Mouse (Mus musculus): ENCODE measurements at regions not wholly inside any gene's neighbourhood (a gene's known extent, or its start where the extent isn't known, plus 50 kb on each side); places are given as distances from the start of the nearest gene placed in this dataset.
A peak's percentile ranks its signal among the peaks of the same experiment; 100 is the strongest.

GRCm38 (mm10) chr6:49893113-49893512 is 70.6 kb downstream of the Npy start:
- ATAC-seq (replicated peaks; ENCODE audit: low FRiP score, low TSS enrichment, poor library complexity, severe bottlenecking), result no peak

GRCm38 (mm10) chr6:49899146-49899545 is 76.6 kb downstream of the Npy start:
- no peak for ATAC-seq (replicated peaks; ENCODE audit: low FRiP score, low TSS enrichment, poor library complexity, severe bottlenecking)

GRCm38 (mm10) chr6:49901512-49901911 is 79.0 kb downstream of the Npy start:
- ATAC-seq (replicated peaks; ENCODE audit: low FRiP score, low TSS enrichment, poor library complexity, severe bottlenecking), result no peak

GRCm38 (mm10) chr6:49904001-49904400 is 81.5 kb downstream of the Npy start:
- ATAC-seq (replicated peaks; ENCODE audit: low FRiP score, low TSS enrichment, poor library complexity, severe bottlenecking), result no peak

GRCm38 (mm10) chr6:49906456-49906855 is 83.9 kb downstream of the Npy start:
- no peak for ATAC-seq (replicated peaks; ENCODE audit: low FRiP score, low TSS enrichment, poor library complexity, severe bottlenecking)

DNA sequence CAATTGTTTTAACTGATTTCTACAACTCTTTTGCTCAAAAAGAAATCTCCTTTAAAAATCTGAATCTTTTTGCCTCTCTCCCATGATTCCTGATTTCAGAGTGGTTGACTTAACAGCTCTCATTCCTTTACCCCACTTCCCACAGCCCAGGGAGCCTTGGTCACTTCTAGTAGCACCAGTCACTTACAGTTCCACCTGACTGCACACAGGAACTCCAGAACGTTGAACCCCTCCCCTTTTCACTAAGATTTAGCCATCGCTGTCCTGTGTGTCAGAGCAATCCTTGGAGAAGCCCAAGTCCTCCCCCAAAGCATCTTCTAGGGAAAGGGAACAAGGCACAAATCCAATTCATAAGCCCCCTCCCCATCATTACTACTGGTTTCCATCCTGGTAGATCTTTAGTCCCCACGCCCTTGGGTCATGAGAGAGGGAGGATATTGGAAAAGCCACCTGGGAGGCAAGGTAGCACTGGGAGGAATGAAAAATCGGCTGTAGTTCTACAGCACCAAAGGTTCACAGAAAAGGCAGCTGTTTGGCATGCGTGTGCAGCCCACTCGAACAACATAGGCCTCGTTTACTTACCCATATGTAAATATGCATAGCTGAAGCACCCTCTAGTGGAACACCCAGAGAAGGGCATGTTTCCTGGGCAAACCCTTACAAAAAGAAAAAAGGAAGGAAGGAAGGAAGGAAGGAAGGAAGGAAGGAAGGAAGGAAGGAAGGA is 96.7 kb downstream of the Npy start:
- no peak for ATAC-seq (replicated peaks; ENCODE audit: low FRiP score, low TSS enrichment, poor library complexity, severe bottlenecking)

GRCm38 (mm10) chr6:49919813-49920170 is 97.3 kb downstream of the Npy start:
- ATAC-seq (replicated peaks; ENCODE audit: low FRiP score, low TSS enrichment, poor library complexity, severe bottlenecking), result no peak

GRCm38 (mm10) chr6:49924296-49924695 is 101.8 kb downstream of the Npy start:
- no peak for ATAC-seq (replicated peaks; ENCODE audit: low FRiP score, low TSS enrichment, poor library complexity, severe bottlenecking)

GRCm38 (mm10) chr6:49928075-49928474 is 105.6 kb downstream of the Npy start:
- no peak for ATAC-seq (replicated peaks; ENCODE audit: low FRiP score, low TSS enrichment, poor library complexity, severe bottlenecking)

DNA sequence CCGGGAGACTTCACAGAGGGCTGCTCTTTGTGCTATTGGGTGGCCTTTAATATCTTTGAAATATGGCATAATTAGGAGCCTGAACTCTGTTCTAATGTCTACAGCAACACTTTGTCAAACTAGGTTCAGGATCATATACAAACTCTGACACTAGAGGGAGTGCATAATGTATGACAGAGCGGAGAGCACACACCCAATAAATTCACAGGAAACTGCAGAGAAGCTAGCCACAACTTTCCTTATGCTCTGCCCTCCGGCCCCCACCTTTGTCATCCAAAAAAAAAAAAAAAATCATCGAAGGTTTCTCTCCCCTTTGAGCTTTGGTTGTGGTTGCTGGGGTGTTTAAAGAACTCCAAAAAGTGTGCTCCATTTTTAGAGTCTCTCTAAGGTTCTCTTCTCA is 107.6 kb downstream of the Npy start:
- 0 out of 2 replicates have a peak, but pooled peaks have one; percentile 57 for ATAC-seq (replicated peaks; ENCODE audit: low FRiP score, low TSS enrichment, poor library complexity, severe bottlenecking)

- ATAC-seq (replicated peaks; ENCODE audit: low FRiP score, low TSS enrichment, poor library complexity, severe bottlenecking), result no peak
Measured at GRCm38 (mm10) chr6:49943087-49943486, 120.6 kb downstream of the Npy start.

DNA sequence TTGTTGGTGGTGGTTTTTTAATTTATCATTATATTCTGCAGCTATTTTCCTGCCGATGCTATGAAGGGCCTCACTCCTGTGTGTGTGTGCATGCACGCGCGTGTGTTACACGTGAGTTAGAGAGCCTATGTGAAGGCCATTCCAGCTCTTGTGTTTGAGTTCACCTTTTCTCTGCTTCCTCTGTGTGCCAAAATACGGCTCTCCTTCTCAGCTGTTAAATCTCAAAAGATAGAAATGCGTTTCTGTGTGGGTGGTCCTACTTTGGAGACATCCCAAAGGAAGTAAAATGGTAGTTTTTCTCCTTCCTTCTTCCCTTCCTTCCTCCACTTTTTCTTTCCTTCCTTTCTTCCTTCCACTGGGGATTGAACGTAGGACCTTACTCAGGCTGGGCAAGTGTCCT is 136.4 kb downstream of the Npy start:
- no peak for ATAC-seq (replicated peaks; ENCODE audit: low FRiP score, low TSS enrichment, poor library complexity, severe bottlenecking)

- no peak for ATAC-seq (replicated peaks; ENCODE audit: low FRiP score, low TSS enrichment, poor library complexity, severe bottlenecking)
Measured at GRCm38 (mm10) chr6:49961166-49961565, 138.7 kb downstream of the Npy start.

GRCm38 (mm10) chr6:49965944-49966545 is 143.5 kb downstream of the Npy start:
- no peak for ATAC-seq (replicated peaks; ENCODE audit: low FRiP score, low TSS enrichment, poor library complexity, severe bottlenecking)

DNA sequence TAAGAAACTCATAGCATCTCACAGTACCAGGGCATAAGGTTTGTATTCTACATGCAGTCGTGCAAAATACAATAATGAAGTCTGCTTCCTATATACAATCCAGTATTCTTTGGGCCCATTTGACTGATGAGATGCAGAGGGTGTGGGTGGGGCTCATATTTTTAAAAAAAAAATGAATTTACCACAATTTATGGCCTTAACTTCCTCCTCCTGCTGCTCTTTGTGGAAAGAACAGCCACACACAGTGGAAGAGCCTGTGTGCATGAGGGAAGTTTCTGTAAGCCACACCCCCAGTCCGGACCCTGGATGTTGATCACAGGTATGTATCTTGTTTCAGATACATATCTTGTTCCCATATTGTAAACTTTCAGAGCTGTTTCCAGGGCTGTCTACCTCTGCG is 143.5 kb upstream of the Mpp6 start:
- ATAC-seq (replicated peaks; ENCODE audit: low FRiP score, low TSS enrichment, poor library complexity, severe bottlenecking), result no peak

- no peak for ATAC-seq (replicated peaks; ENCODE audit: low FRiP score, low TSS enrichment, poor library complexity, severe bottlenecking)
Measured at GRCm38 (mm10) chr6:49973258-49973865, 136.7 kb upstream of the Mpp6 start.

DNA sequence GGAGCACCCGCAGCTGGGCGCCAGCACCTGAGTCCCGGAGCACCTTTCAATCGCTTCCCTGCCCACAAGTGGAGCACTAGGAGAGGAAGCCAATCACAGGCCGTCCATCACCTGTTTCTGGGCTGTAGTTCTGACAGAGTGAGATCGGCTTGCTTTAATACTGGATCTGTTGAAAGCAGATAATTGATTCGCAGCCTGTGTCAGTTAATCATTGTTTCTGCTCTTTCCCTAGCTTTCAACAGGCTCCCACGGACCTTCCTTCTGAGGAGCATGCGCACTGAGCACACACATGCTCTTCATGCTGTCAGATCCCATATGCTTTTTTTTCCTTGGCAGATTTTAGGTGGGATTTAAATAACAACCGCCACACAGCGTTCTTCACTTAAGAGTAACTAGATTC is 132.3 kb upstream of the Mpp6 start:
- ATAC-seq (replicated peaks; ENCODE audit: low FRiP score, low TSS enrichment, poor library complexity, severe bottlenecking), result no peak

- ATAC-seq (replicated peaks; ENCODE audit: low FRiP score, low TSS enrichment, poor library complexity, severe bottlenecking), result no peak
Measured at GRCm38 (mm10) chr6:49983740-49984139, 126.3 kb upstream of the Mpp6 start.

DNA sequence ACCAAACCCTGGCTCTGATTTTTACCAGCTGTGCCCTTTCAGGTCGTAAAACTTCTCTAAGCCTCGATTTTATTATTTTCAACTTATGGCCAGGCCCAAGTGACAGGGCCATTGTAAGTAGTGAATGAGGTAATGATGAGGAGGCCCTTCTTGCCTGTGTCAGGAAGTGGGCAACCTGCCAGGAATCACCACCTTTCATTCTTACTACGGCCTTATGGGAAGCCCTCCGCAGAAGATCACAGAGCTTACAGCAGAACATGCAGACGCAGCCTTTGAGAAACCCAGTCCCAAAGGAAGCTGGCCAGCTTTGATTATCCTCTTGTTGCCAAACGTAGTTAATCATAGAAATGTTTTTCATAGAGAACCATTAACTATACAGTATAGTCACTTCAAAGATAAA is 124.9 kb upstream of the Mpp6 start:
- ATAC-seq (replicated peaks; ENCODE audit: low FRiP score, low TSS enrichment, poor library complexity, severe bottlenecking), result no peak

- ATAC-seq (replicated peaks; ENCODE audit: low FRiP score, low TSS enrichment, poor library complexity, severe bottlenecking), result no peak
Measured at GRCm38 (mm10) chr6:49987141-49987540, 122.9 kb upstream of the Mpp6 start.

DNA sequence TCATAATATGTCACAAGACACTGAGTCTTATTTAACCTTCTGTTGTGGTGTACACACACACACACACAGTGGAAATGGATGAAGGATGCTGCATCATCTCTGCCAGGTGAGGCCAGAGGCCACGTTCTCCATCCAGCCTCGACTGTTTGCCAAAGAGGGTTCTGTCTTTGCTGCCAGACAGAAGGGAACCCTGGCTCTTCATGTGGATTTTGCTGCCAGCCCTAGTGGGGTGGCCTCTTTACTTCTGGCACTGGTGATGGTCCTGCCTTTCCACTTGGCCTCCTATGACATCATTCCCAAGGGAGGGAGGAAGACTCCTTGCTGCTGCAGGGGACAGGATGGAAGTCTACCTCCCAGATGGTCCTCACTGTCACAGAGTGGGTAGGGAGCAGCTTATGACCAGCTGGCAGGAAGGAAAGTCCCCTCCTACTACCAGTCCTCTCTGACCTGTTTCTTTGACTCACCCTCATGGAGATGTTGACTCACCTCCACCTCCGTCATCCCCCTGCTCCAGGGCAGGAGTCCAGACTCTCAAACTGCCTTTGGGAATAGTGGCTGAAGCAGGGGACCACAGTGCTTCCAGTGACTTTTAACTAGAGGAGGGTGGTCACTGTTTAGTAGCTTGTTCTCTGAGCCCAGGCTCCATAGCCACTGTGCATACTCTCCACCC is 122.4 kb upstream of the Mpp6 start:
- ATAC-seq (replicated peaks; ENCODE audit: low FRiP score, low TSS enrichment, poor library complexity, severe bottlenecking), result no peak
